Mouse (Mus musculus): Measurements from ENCODE around the gene Gna12. TPM values are rescaled to one million over a fixed set of nuclear protein-coding genes. Genes with fewer than 3 reads are reported as not detected.

Gna12 gene
- polyA plus RNA-seq, 1 experiment, result 36.2 TPM

GRCm38 (mm10) chr5:140732195-140732594 lies 98.0 kb downstream of the Gna12 start:
- Histone ChIP-seq H3K27me3 (ENCODE audit: control insufficient read depth, insufficient read depth, low read length) (no peaks in the 10 kb centered on the region), H3K4me1 (ENCODE audit: control insufficient read depth, insufficient read depth, low read length) (peaks cover 18% of the 10 kb centered on the region), H3K27ac (ENCODE audit: control insufficient read depth, insufficient read depth, low read depth, low read length) (no peak overlapping the region), H3K36me3 (ENCODE audit: control insufficient read depth, insufficient read depth, low read length) (no peaks in the 10 kb centered on the region), H3K4me3 (ENCODE audit: control insufficient read depth, low read depth, low read length) (no peak overlapping the region)
- TF ChIP-seq POLR2A (IDR thresholded peaks at IDR 0.05; ENCODE audit: control insufficient read depth, low read depth, low read length) (no peak), CTCF (IDR thresholded peaks at IDR 0.05; ENCODE audit: control insufficient read depth, insufficient read depth, insufficient replicate concordance, low read depth, low read length) (peak; percentile 71; the same call in 1 of the 2 replicates)

GRCm38 (mm10) chr5:140731040-140731797 lies 99.0 kb downstream of the Gna12 start:
- Histone ChIP-seq H3K27me3 (ENCODE audit: control insufficient read depth, insufficient read depth, low read length) (no peaks in the 10 kb centered on the region), H3K27ac (ENCODE audit: control insufficient read depth, insufficient read depth, low read depth, low read length) (no peak overlapping the region), H3K36me3 (ENCODE audit: control insufficient read depth, insufficient read depth, low read length) (no peaks in the 10 kb centered on the region), H3K4me3 (ENCODE audit: control insufficient read depth, low read depth, low read length) (no peak overlapping the region), H3K4me1 (ENCODE audit: control insufficient read depth, insufficient read depth, low read length) (peaks cover 14% of the 10 kb centered on the region)
- TF ChIP-seq CTCF (IDR thresholded peaks at IDR 0.05; ENCODE audit: control insufficient read depth, insufficient read depth, insufficient replicate concordance, low read depth, low read length), result no peak
- TF ChIP-seq POLR2A (IDR thresholded peaks at IDR 0.05; ENCODE audit: control insufficient read depth, low read depth, low read length), result no peak

- H3K27ac ChIP-seq (ENCODE audit: control insufficient read depth, insufficient read depth, low read depth, low read length), result no peak overlapping the region
- no peaks in the 10 kb centered on the region for H3K4me1 ChIP-seq (ENCODE audit: control insufficient read depth, insufficient read depth, low read length)
- H3K27me3 ChIP-seq (ENCODE audit: control insufficient read depth, insufficient read depth, low read length), result no peaks in the 10 kb centered on the region
- H3K36me3 ChIP-seq (ENCODE audit: control insufficient read depth, insufficient read depth, low read length), result no peaks in the 10 kb centered on the region
- H3K4me3 ChIP-seq (ENCODE audit: control insufficient read depth, low read depth, low read length), result no peak overlapping the region
- TF ChIP-seq CTCF (IDR thresholded peaks at IDR 0.05; ENCODE audit: control insufficient read depth, insufficient read depth, insufficient replicate concordance, low read depth, low read length) (no peak), POLR2A (IDR thresholded peaks at IDR 0.05; ENCODE audit: control insufficient read depth, low read depth, low read length) (no peak)
Observed at GRCm38 (mm10) chr5:140726946-140727740, 103.1 kb downstream of the Gna12 start.

GRCm38 (mm10) chr5:140726062-140726839 lies 104.0 kb downstream of the Gna12 start:
- Histone ChIP-seq H3K4me3 (ENCODE audit: control insufficient read depth, low read depth, low read length) (no peak overlapping the region), H3K4me1 (ENCODE audit: control insufficient read depth, insufficient read depth, low read length) (no peaks in the 10 kb centered on the region), H3K36me3 (ENCODE audit: control insufficient read depth, insufficient read depth, low read length) (no peaks in the 10 kb centered on the region), H3K27me3 (ENCODE audit: control insufficient read depth, insufficient read depth, low read length) (no peaks in the 10 kb centered on the region), H3K27ac (ENCODE audit: control insufficient read depth, insufficient read depth, low read depth, low read length) (no peak overlapping the region)
- TF ChIP-seq CTCF (IDR thresholded peaks at IDR 0.05; ENCODE audit: control insufficient read depth, insufficient read depth, insufficient replicate concordance, low read depth, low read length) (no peak), POLR2A (IDR thresholded peaks at IDR 0.05; ENCODE audit: control insufficient read depth, low read depth, low read length) (no peak)

- Histone ChIP-seq H3K4me1 (ENCODE audit: control insufficient read depth, insufficient read depth, low read length) (no peaks in the 10 kb centered on the region), H3K27ac (ENCODE audit: control insufficient read depth, insufficient read depth, low read depth, low read length) (no peak within 1 kb of the TSS), H3K36me3 (ENCODE audit: control insufficient read depth, insufficient read depth, low read length) (no peaks in the 10 kb centered on the region), H3K4me3 (ENCODE audit: control insufficient read depth, low read depth, low read length) (no peak within 1 kb of the TSS), H3K27me3 (ENCODE audit: control insufficient read depth, insufficient read depth, low read length) (no peaks in the 10 kb centered on the region)
- TF ChIP-seq CTCF (IDR thresholded peaks at IDR 0.05; ENCODE audit: control insufficient read depth, insufficient read depth, insufficient replicate concordance, low read depth, low read length) (no peak), POLR2A (IDR thresholded peaks at IDR 0.05; ENCODE audit: control insufficient read depth, low read depth, low read length) (no peak)
Observed at GRCm38 (mm10) chr5:140723822-140724221, 106.4 kb downstream of the Gna12 start, which contains the start of gene Amz1. TSS of gene Amz1 (plus strand) at chr5:140724127.

- Histone ChIP-seq H3K36me3 (ENCODE audit: control insufficient read depth, insufficient read depth, low read length) (no peaks in the 10 kb centered on the region; the same call in 1 of the 2 replicates), H3K27ac (ENCODE audit: control insufficient read depth, insufficient read depth, low read depth, low read length) (no peak overlapping the region), H3K27me3 (ENCODE audit: control insufficient read depth, insufficient read depth, low read length) (no peaks in the 10 kb centered on the region), H3K4me1 (ENCODE audit: control insufficient read depth, insufficient read depth, low read length) (no peaks in the 10 kb centered on the region), H3K4me3 (ENCODE audit: control insufficient read depth, low read depth, low read length) (no peak overlapping the region)
- TF ChIP-seq POLR2A (IDR thresholded peaks at IDR 0.05; ENCODE audit: control insufficient read depth, low read depth, low read length) (no peak), CTCF (IDR thresholded peaks at IDR 0.05; ENCODE audit: control insufficient read depth, insufficient read depth, insufficient replicate concordance, low read depth, low read length) (no peak)
Observed at GRCm38 (mm10) chr5:140722121-140722520, 108.1 kb downstream of the Gna12 start.

All from testis, adult 2 months (tissue).